Mouse (Mus musculus) forebrain, embryonic 14.5 days (tissue): ENCODE measurements at regions not wholly inside any gene's neighbourhood (a gene's known extent, or its start where the extent isn't known, plus 50 kb on each side); places are given as distances from the start of the nearest gene placed in this dataset.
A peak's percentile ranks its signal among the peaks of the same experiment; 100 is the strongest.

ENCODE experiments used
- ATAC-seq: fragments of 200-750 bp; cut with Nextera tagmentation; 2 replicates; pipeline ENCODE4 v1.8.0; 2017; ENCODE audit warnings: mild to moderate bottlenecking, moderate library complexity
- DNase-seq: peaks from one replicate; pipeline ENCODE4 v3.0.0-alpha.2; 2015; ENCODE audit warnings: low spot score
- H3K27ac ChIP-seq: fragments of 300-500 bp; sonication (generic); 2 replicates; pipeline ENCODE4 v1.5.1; 2014; ENCODE audit warnings: low read depth, mild to moderate bottlenecking, control low read depth, low read length, moderate library complexity
- H3K27me3 ChIP-seq: fragments of 300-500 bp; sonication (generic); replicated peaks from 2 replicates; pipeline ENCODE4 v1.6.1; 2014; ENCODE audit warnings: low read length, control low read depth, mixed read lengths; ENCODE audit not compliant: control insufficient read depth, insufficient read depth
- H3K36me3 ChIP-seq: fragments of 300-500 bp; sonication (generic); 2 replicates; pipeline ENCODE4 v1.6.1; 2014; ENCODE audit warnings: low read length, control low read depth; ENCODE audit not compliant: control insufficient read depth, insufficient read depth
- H3K4me1 ChIP-seq: fragments of 300-500 bp; sonication (generic); 2 replicates; pipeline ENCODE4 v1.6.1; 2014; ENCODE audit warnings: antibody characterized with exemption, low read length, control low read depth; ENCODE audit not compliant: control insufficient read depth, insufficient read depth
- H3K4me2 ChIP-seq: fragments of 300-500 bp; sonication (generic); 2 replicates; pipeline ENCODE4 v1.6.1; 2014; ENCODE audit warnings: mild to moderate bottlenecking, control low read depth, low read length
- H3K4me3 ChIP-seq: fragments of 300-500 bp; sonication (generic); 2 replicates; pipeline ENCODE4 v1.5.1; 2014; ENCODE audit warnings: low read depth, low read length, control low read depth
- H3K9ac ChIP-seq: fragments of 300-500 bp; sonication (generic); 2 replicates; pipeline ENCODE4 v1.6.1; 2014; ENCODE audit warnings: mild to moderate bottlenecking, low read length, control low read depth, moderate library complexity
- H3K9me3 ChIP-seq: fragments of 300-500 bp; sonication (generic); replicated peaks from 2 replicates; pipeline ENCODE4 v1.6.1; 2016; ENCODE audit warnings: low read length, control low read depth, mixed read lengths; ENCODE audit not compliant: control insufficient read depth
- WGBS: fragments of 180-500 bp; shearing (Covaris S2); extraction: QIAGEN DNeasy Blood & Tissue Kit; methylation state at CpG from one replicate; pipeline ENCODE4 v1.1.7; 2014; 5-methylcytosine and 5-hydroxymethylcytosine counted together

DNA sequence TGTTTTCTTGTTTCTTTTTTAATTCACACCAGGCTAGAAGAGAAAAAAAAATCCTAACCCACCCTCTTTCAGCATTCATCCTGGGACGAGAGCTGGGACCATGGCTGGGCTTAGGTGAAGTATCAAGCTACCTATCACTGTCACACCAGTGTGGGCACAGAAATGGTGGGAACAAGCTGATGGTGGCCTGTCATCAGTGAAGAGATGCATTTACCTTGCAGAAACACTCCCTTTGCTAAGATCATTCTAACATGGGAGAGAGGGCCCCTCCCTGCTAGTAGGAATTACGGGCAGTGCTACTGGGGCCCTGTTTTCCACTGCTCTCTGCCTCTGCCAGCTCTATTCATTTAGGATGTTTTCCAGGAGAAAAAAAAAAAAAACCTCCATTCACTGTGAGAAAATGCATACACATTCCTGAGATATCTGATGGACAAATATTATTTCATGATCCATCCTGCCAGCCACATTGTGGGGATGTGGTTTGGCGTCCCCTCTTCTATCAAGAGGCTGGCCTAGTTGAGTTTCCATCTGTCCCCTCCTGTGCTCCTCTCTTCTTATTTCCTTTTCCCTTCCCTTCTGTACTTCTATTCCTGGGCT, 94.6 kb upstream of the Cd93 start:
- DNase-seq: no peak
- Histone ChIP-seq H3K27me3 (no peaks in the 10 kb centered on the region), H3K27ac (no peak overlapping the region), H3K9me3 (no peaks in the 10 kb centered on the region), H3K36me3 (no peaks in the 10 kb centered on the region), H3K4me3 (no peak overlapping the region), H3K4me1 (no peaks in the 10 kb centered on the region), H3K4me2 (no peak overlapping the region), H3K9ac (no peak overlapping the region)
- WGBS: 79% methylated on average over 3 of the region's 3 CpGs
- ATAC-seq: no peak

DNA sequence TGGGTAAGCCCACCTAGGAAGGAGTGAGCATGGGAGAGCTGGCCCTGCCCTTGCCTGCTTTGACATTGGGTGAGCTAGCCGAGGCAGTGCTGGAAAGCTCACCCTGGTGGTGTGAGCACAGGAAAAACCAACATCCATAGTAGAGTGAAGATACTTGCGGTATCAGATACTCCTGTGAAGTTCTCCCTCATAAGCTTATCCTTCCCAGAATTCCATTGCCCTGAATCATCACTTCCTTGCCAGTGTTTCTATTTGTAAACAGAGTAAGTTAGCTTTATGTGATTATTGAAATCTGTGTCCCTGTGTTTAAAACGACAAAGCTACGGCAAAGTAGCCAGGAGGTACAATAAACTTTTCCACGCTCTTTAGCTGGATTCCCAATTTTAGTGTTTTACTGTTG, 93.9 kb upstream of the Cd93 start:
- Histone ChIP-seq H3K4me3 (no peak overlapping the region), H3K4me1 (no peaks in the 10 kb centered on the region), H3K27me3 (no peaks in the 10 kb centered on the region), H3K9ac (no peak overlapping the region), H3K4me2 (no peak overlapping the region), H3K27ac (no peak overlapping the region), H3K9me3 (no peaks in the 10 kb centered on the region), H3K36me3 (no peaks in the 10 kb centered on the region)
- WGBS: 92% methylated on average over 5 of the region's 5 CpGs
- ATAC-seq: no peak
- DNase-seq: no peak

GRCm38 (mm10) chr2:148536608-148537007, 93.2 kb upstream of the Cd93 start:
- Histone ChIP-seq H3K36me3 (no peaks in the 10 kb centered on the region), H3K4me3 (no peak overlapping the region), H3K27ac (no peak overlapping the region), H3K4me2 (no peak overlapping the region), H3K4me1 (no peaks in the 10 kb centered on the region), H3K9me3 (no peaks in the 10 kb centered on the region), H3K9ac (no peak overlapping the region), H3K27me3 (no peaks in the 10 kb centered on the region)
- DNase-seq (no peak), ATAC-seq (no peak)
- 92% methylated on average over 3 of the region's 3 CpGs for WGBS

- Histone ChIP-seq H3K4me2 (no peak overlapping the region), H3K9ac (no peak overlapping the region), H3K27me3 (no peaks in the 10 kb centered on the region), H3K27ac (no peak overlapping the region), H3K4me1 (no peaks in the 10 kb centered on the region), H3K36me3 (no peaks in the 10 kb centered on the region), H3K9me3 (no peaks in the 10 kb centered on the region), H3K4me3 (no peak overlapping the region)
- 53% methylated on average over 5 of the region's 5 CpGs for WGBS
- DNase-seq (peak; percentile 6), ATAC-seq (no peak)
These were observed 92.3 kb upstream of the Cd93 start for GRCm38 (mm10) chr2:148535562-148536180.

GRCm38 (mm10) chr2:148532051-148532450, 88.7 kb upstream of the Cd93 start:
- Histone ChIP-seq H3K27ac (no peak overlapping the region), H3K9me3 (no peaks in the 10 kb centered on the region), H3K4me3 (no peak overlapping the region), H3K27me3 (no peaks in the 10 kb centered on the region), H3K4me1 (no peaks in the 10 kb centered on the region), H3K9ac (no peak overlapping the region), H3K36me3 (no peaks in the 10 kb centered on the region), H3K4me2 (no peak overlapping the region)
- 56% methylated on average over 4 of the region's 4 CpGs for WGBS
- no peak for ATAC-seq
- no peak for DNase-seq

- no peaks in the 10 kb centered on the region for H3K27me3 ChIP-seq
- no peaks in the 10 kb centered on the region for H3K9me3 ChIP-seq
- no peak overlapping the region for H3K4me3 ChIP-seq
- no peak overlapping the region for H3K27ac ChIP-seq
- H3K36me3 ChIP-seq: no peaks in the 10 kb centered on the region
- no peak overlapping the region for H3K9ac ChIP-seq
- H3K4me2 ChIP-seq: no peak overlapping the region
- no peak for ATAC-seq
- DNase-seq: no peak
- H3K4me1 ChIP-seq: no peaks in the 10 kb centered on the region
- 83% methylated on average over 4 of the region's 4 CpGs for WGBS
These were observed 87.2 kb upstream of the Cd93 start for GRCm38 (mm10) chr2:148530546-148530945.

DNA sequence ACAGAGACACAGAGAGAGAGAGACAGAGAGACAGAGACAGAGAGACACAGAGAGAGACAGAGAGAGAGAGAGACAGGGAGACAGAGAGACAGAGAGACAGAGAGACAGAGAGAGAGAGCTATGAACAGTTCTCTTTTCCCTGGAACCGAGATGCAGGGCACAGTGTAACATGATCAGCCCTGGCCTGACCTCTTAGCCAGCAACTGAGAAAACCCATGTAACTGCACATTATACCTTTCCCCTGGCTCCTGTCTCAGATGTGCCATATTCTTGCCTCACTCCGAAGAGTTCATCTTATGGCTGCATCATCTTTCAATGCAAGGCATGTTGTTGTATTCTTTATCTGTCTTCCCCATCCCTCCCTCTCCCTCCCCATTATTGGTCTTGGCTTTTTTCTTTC, 86.5 kb upstream of the Cd93 start:
- no peaks in the 10 kb centered on the region for H3K9me3 ChIP-seq
- no peak overlapping the region for H3K27ac ChIP-seq
- H3K27me3 ChIP-seq: no peaks in the 10 kb centered on the region
- H3K36me3 ChIP-seq: no peaks in the 10 kb centered on the region
- no peak overlapping the region for H3K9ac ChIP-seq
- H3K4me3 ChIP-seq: no peak overlapping the region
- 70% methylated on average over 2 of the region's 2 CpGs for WGBS
- no peak for ATAC-seq
- H3K4me2 ChIP-seq: no peak overlapping the region
- no peak for DNase-seq
- no peaks in the 10 kb centered on the region for H3K4me1 ChIP-seq

DNA sequence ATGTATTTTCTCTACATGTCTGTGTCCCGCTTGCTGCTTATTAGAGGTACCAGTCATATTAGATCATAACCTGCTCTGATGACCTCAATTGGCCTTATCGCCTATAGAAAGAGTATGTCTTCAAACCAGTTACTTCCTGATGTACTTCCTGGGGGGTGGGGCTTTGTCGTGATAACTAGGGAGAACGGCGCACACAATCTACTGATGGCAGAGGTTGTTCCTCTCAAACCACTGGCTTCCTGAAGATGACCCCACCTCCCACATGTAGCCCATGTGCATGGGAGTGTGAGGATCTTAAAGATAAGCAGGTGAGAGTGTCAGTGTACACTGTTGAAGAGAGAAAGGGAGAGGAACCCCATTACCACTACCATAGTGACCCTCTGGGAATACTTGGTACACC, 84.4 kb upstream of the Cd93 start:
- DNase-seq: no peak
- Histone ChIP-seq H3K9me3 (no peaks in the 10 kb centered on the region), H3K4me3 (no peak overlapping the region), H3K27me3 (no peaks in the 10 kb centered on the region), H3K36me3 (no peaks in the 10 kb centered on the region), H3K4me2 (no peak overlapping the region), H3K9ac (no peak overlapping the region), H3K4me1 (no peaks in the 10 kb centered on the region), H3K27ac (no peak overlapping the region)
- WGBS: 92% methylated on average over 5 of the region's 5 CpGs
- no peak for ATAC-seq

GRCm38 (mm10) chr2:148525496-148525895, 82.1 kb upstream of the Cd93 start:
- Histone ChIP-seq H3K9me3 (no peaks in the 10 kb centered on the region), H3K9ac (no peak overlapping the region), H3K27ac (no peak overlapping the region), H3K4me2 (no peak overlapping the region), H3K4me3 (no peak overlapping the region), H3K36me3 (no peaks in the 10 kb centered on the region), H3K4me1 (no peaks in the 10 kb centered on the region), H3K27me3 (no peaks in the 10 kb centered on the region)
- DNase-seq: no peak
- ATAC-seq: no peak
- 88% methylated on average over 6 of the region's 6 CpGs for WGBS
